Mouse (Mus musculus) erythroblast, embryonic 14.5 days (primary cell): ENCODE data around the gene Cacna2d3.

ENCODE experiments used
- GATA1 ChIP-seq: IDR thresholded peaks from 2 replicates; pipeline ENCODE4 v1.6.1; 2012; ENCODE audit warnings: low read length, inconsistent platforms, mixed read lengths
- TAL1 ChIP-seq: IDR thresholded peaks from 3 replicates; pipeline ENCODE4 v1.6.1; 2012; ENCODE audit warnings: low read length, inconsistent platforms, mixed read lengths

DNA sequence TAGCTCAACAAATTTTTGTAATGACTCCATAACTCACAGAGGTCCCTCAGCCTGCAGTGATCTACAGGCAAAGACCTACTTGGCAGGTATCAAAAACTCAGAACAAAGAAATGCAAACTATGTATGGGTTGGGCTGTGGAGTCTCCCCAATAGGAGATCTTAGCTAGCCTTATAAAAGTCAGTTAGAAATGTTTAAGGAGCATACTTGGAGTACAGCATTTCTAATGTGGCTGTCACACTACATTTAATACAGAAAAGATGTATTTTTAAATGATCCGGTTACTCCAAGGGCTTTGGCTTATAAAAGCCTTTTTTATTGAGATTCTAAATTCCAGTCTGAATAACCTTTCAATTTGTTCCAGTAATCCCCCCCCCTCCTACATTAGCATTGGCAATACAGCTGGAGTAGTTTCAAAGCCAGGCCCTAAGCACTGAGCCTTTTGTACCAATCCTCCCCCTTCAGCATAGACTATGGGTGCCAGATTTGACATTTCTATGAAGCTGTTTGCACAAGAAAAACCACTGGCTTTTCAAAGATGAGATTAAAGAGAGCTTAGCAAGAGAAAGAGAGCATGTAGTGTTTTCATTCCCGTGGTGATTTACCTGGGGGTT is 495.8 kb downstream of the Cacna2d3 start:
- TF ChIP-seq TAL1 (no peak), GATA1 (no peak)
